Mouse (Mus musculus) CH12.LX (cell line): ENCODE data around the gene Ptpn6.

Source experiments
- BHLHE40 ChIP-seq: IDR thresholded peaks from 2 replicates; pipeline ENCODE4 v1.6.1; 2011; ENCODE audit warnings: mild to moderate bottlenecking, low read depth, low read length, improper control_type of control experiment
- CHD2 ChIP-seq: IDR thresholded peaks from 2 replicates; pipeline ENCODE4 v1.6.1; 2011; ENCODE audit warnings: low read length, improper control_type of control experiment
- CTCF ChIP-seq, 2 experiments: IDR thresholded peaks in 1 of 2; conservative IDR thresholded peaks in 1 of 2; 2 replicates each; pipeline ENCODE4 v1.5.1; 2011 to 2012; ENCODE audit warnings: low read depth in 2 of 2, low read length in 2 of 2, improper control_type of control experiment in 1 of 2, inconsistent platforms in 1 of 2, mild to moderate bottlenecking in 1 of 2, moderate library complexity in 1 of 2
- E2F4 ChIP-seq: IDR thresholded peaks from 2 replicates; pipeline ENCODE4 v1.6.1; 2011; ENCODE audit warnings: low read depth, low read length, improper control_type of control experiment; ENCODE audit not compliant: insufficient replicate concordance
- ELF1 ChIP-seq: IDR thresholded peaks from 2 replicates; pipeline ENCODE4 v1.6.1; 2014; ENCODE audit warnings: low read depth, mild to moderate bottlenecking, inconsistent platforms, low read length, improper control_type of control experiment
- ETS1 ChIP-seq: conservative IDR thresholded peaks from 2 replicates; pipeline ENCODE4 v1.6.1; 2012; ENCODE audit warnings: low read depth, mild to moderate bottlenecking, inconsistent platforms, low read length, improper control_type of control experiment, moderate library complexity
- JUND ChIP-seq: conservative IDR thresholded peaks from 2 replicates; pipeline ENCODE4 v1.6.1; 2011; ENCODE audit warnings: low read depth, low read length, improper control_type of control experiment
- MAX ChIP-seq: IDR thresholded peaks from 2 replicates; pipeline ENCODE4 v1.6.1; 2011; ENCODE audit warnings: low read length, improper control_type of control experiment
- MEF2A ChIP-seq: IDR thresholded peaks from 2 replicates; pipeline ENCODE4 v1.6.1; 2014; ENCODE audit warnings: low read depth, mild to moderate bottlenecking, inconsistent platforms, low read length, improper control_type of control experiment, borderline replicate concordance
- NRF1 ChIP-seq: IDR thresholded peaks from 2 replicates; pipeline ENCODE4 v1.6.1; 2014; ENCODE audit warnings: low read depth, mild to moderate bottlenecking, inconsistent platforms, low read length, improper control_type of control experiment, moderate library complexity
- POLR2A ChIP-seq: IDR thresholded peaks from 2 replicates; pipeline ENCODE4 v1.6.1; 2011; ENCODE audit warnings: low read depth, mild to moderate bottlenecking, improper control_type of control experiment, low read length
- ZC3H11A ChIP-seq: IDR thresholded peaks from 2 replicates; pipeline ENCODE4 v1.6.1; 2012; ENCODE audit warnings: low read depth, mild to moderate bottlenecking, inconsistent platforms, low read length, improper control_type of control experiment

DNA sequence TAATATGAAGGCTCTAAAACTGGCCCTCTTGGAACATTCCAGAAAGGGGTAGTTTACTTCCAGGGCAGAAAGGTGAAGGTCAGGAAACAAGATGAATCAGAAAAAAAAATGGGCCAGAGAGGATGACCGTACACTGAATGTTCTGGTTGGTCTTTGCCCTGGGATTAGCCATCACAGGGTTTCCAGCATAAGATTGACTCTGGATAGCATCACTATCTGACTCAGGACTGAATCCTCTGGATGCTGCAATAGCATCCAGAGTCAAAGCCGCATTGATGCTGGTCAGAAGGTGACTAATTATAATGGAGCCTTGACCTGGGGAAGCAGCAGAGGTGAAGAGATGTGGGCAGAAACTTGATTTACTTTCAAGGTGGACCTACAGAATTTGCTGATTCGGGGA lies 49.5 kb downstream of the Ptpn6 start:
- TF ChIP-seq ZC3H11A (no peak), POLR2A (no peak), CTCF (conservative IDR thresholded peaks at IDR 0.05 in 1 of 2, IDR thresholded peaks at IDR 0.05 in 1 of 2; ENCODE audit: low read depth in 2 of 2, low read length in 2 of 2) (no peak), BHLHE40 (no peak), ELF1 (no peak), CHD2 (no peak), NRF1 (no peak), E2F4 (no peak), MAX (no peak), ETS1 (no peak), MEF2A (no peak), JUND (no peak)
